Mouse (Mus musculus) limb, embryonic 14.5 days (tissue): ENCODE results near the gene Adamts1. TPM values are rescaled to one million over a fixed set of nuclear protein-coding genes. Genes with fewer than 3 reads are reported as not detected.

Experiments
- ATAC-seq: fragments of 200-750 bp; cut with Nextera tagmentation; 2 replicates; pipeline ENCODE4 v1.8.0; 2017; ENCODE audit warnings: low read depth, moderate number of reproducible peaks, moderate TSS enrichment; ENCODE audit not compliant: low FRiP score
- DNase-seq: peaks from one replicate; pipeline ENCODE4 v3.0.0-alpha.2; 2015; ENCODE audit warnings: low spot score
- H3K27ac ChIP-seq: fragments of 300-500 bp; sonication (generic); replicated peaks from 2 replicates; pipeline ENCODE4 v1.5.1; 2014; ENCODE audit warnings: low read depth, mild to moderate bottlenecking, low read length, moderate library complexity, mixed read lengths
- H3K27me3 ChIP-seq: fragments of 300-500 bp; sonication (generic); 2 replicates; pipeline ENCODE4 v1.6.1; 2014; ENCODE audit warnings: low read length, mixed read lengths; ENCODE audit not compliant: control insufficient read depth, insufficient read depth
- H3K36me3 ChIP-seq: fragments of 300-500 bp; sonication (generic); 2 replicates; pipeline ENCODE4 v1.6.1; 2014; ENCODE audit warnings: mild to moderate bottlenecking, low read length, moderate library complexity, mixed read lengths; ENCODE audit not compliant: control insufficient read depth, insufficient read depth
- H3K4me1 ChIP-seq: fragments of 300-500 bp; sonication (generic); 2 replicates; pipeline ENCODE4 v1.6.1; 2014; ENCODE audit warnings: antibody characterized with exemption, low read length, mixed read lengths; ENCODE audit not compliant: control insufficient read depth, insufficient read depth
- H3K4me2 ChIP-seq: fragments of 300-500 bp; sonication (generic); replicated peaks from 2 replicates; pipeline ENCODE4 v1.6.1; 2014; ENCODE audit warnings: low read depth, mild to moderate bottlenecking, low read length, moderate library complexity; ENCODE audit not compliant: severe bottlenecking
- H3K4me3 ChIP-seq: fragments of 300-500 bp; sonication (generic); replicated peaks from 2 replicates; pipeline ENCODE4 v1.5.1; 2014; ENCODE audit warnings: low read length
- H3K9ac ChIP-seq: fragments of 300-500 bp; sonication (generic); 2 replicates; pipeline ENCODE4 v1.6.1; 2014; ENCODE audit warnings: mild to moderate bottlenecking, low read depth, low read length, moderate library complexity; ENCODE audit not compliant: severe bottlenecking
- H3K9me3 ChIP-seq: fragments of 300-500 bp; sonication (generic); 2 replicates; pipeline ENCODE4 v1.6.1; 2016; ENCODE audit warnings: low read length; ENCODE audit not compliant: control insufficient read depth
- POLR2A ChIP-seq: fragments of 200-500 bp; IDR thresholded peaks from 2 replicates; pipeline ENCODE4 v1.8.0; 2012; ENCODE audit warnings: inconsistent platforms, mild to moderate bottlenecking, moderate library complexity, borderline replicate concordance; ENCODE audit not compliant: insufficient read depth, insufficient read length; ENCODE audit errors: extremely low read depth
- WGBS: fragments of 180-500 bp; shearing (Covaris S2); extraction: QIAGEN DNeasy Blood & Tissue Kit; methylation state at CpG from one replicate; pipeline ENCODE4 v1.1.7; 2014; 5-methylcytosine and 5-hydroxymethylcytosine counted together
- polyA plus RNA-seq, 2 experiments: library from polyadenylated mRNA; depleted of rRNA in 1 of 2; stranded (reverse) in 1 of 2; unstranded in 1 of 2; fragments of >200 nt; fragmentation: Nextera tagmentation in 1 of 2; extraction: Ambion mirVana in 1 of 2; gene quantifications; 2 replicates each; pipeline versions ENCODE4 v1.2.1 to v1.2.3; 2012 to 2014

Gene Adamts1
- polyA plus RNA-seq, 2 experiments = 43.0 to 43.1 TPM

GRCm38 (mm10) chr16:85800691-85801090, 2.2 kb downstream of the Adamts1 start:
- TF ChIP-seq POLR2A = no peak
- DNase-seq (peak; percentile 96), ATAC-seq (peak; percentile 73)
- Histone ChIP-seq H3K4me3 (peak overlapping the region; percentile 83), H3K9me3 (no peaks in the 10 kb centered on the region), H3K36me3 (peaks cover 45% of the 10 kb centered on the region), H3K27ac (peak overlapping the region; percentile 79), H3K4me1 (peaks cover 17% of the 10 kb centered on the region), H3K9ac (peak overlapping the region; percentile 84), H3K27me3 (no peaks in the 10 kb centered on the region), H3K4me2 (peak overlapping the region; percentile 84)
- WGBS = 3% methylated on average over 8 of the region's 8 CpGs

DNA sequence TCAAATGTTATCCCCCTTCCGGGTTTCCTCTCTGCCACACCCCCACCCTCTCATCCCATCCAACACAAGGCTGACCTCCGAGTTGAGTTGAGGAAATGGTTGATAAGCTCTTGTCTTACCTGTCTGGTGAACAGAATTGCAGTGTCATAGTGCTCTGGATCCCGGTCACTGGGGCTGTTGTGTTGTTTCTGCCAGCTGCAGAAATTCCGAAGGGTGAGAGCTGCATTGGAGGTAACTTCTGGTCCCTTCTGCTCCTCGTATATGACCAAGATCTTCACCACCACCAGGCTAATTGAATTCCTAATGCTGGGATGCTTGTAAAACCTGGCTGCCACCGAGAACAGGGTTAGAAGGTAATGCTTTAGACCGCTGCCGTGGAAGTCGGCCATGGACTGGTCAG, 2.9 kb downstream of the Adamts1 start:
- Histone ChIP-seq H3K27ac (no peak overlapping the region), H3K9me3 (no peaks in the 10 kb centered on the region), H3K27me3 (no peaks in the 10 kb centered on the region), H3K4me1 (peaks cover 13% of the 10 kb centered on the region), H3K4me3 (peak overlapping the region; percentile 83), H3K4me2 (peak overlapping the region; percentile 84), H3K9ac (peak overlapping the region; percentile 25; the same call in 1 of the 2 replicates), H3K36me3 (peaks cover 52% of the 10 kb centered on the region)
- no peak for TF ChIP-seq POLR2A
- ATAC-seq (no peak), DNase-seq (no peak)
- 52% methylated on average over 9 of the region's 9 CpGs for WGBS

DNA sequence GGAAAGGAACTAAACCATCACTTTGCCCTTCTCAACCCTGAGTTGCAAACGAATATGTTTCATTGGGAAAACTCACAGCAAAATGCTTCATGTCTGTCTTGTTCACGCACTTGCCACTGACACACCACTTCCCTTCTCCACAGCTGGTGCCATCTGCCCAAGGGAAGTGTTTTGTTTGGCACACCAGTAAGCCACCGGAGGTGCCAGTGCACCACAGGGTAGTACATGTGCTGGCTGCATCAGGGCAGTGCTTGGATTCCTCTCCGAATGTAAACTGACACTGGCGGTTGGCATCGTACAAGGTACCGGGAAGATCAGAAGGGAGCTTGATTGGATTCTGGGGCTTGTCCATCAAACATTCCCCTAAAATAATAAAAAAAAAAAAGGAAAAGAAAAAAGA, 4.6 kb downstream of the Adamts1 start:
- Histone ChIP-seq H3K9me3 (no peaks in the 10 kb centered on the region), H3K4me2 (no peak overlapping the region), H3K4me3 (no peak overlapping the region), H3K36me3 (peaks cover 59% of the 10 kb centered on the region), H3K4me1 (peaks cover 13% of the 10 kb centered on the region), H3K27me3 (no peaks in the 10 kb centered on the region), H3K27ac (no peak overlapping the region), H3K9ac (no peak overlapping the region)
- 93% methylated on average over 7 of the region's 7 CpGs for WGBS
- no peak for TF ChIP-seq POLR2A
- no peak for ATAC-seq
- no peak for DNase-seq

DNA sequence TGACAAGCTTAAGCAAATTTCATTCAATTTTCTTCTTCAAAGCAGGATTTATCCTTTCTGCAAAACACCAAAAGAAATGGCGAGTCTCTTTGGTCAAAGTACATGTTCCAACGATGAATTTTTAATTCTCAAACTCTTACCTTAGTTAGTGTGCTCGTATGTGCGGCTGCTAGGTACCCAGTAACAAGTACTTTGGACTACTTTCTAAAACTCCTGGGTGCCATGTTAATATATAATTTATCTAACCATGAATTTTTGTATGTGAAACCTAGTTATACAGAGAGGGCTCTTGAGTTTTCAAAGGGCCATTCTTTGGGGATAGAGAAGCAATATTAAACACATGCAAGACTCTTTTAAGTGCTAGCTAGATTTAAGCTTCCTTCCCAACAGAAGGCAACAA, 5.8 kb downstream of the Adamts1 start:
- no peak overlapping the region for H3K4me3 ChIP-seq
- no peak overlapping the region for H3K27ac ChIP-seq
- H3K9me3 ChIP-seq = no peaks in the 10 kb centered on the region
- H3K4me2 ChIP-seq = no peak overlapping the region
- peaks cover 59% of the 10 kb centered on the region for H3K36me3 ChIP-seq
- H3K9ac ChIP-seq = no peak overlapping the region
- TF ChIP-seq POLR2A = no peak
- 94% methylated on average over 4 of the region's 4 CpGs for WGBS
- H3K4me1 ChIP-seq = peaks cover 13% of the 10 kb centered on the region
- H3K27me3 ChIP-seq = no peaks in the 10 kb centered on the region
- ATAC-seq (no peak), DNase-seq (no peak)

- TF ChIP-seq POLR2A = no peak
- ATAC-seq = no peak
- WGBS = 96% methylated on average over 7 of the region's 7 CpGs
- Histone ChIP-seq H3K4me1 (peaks cover 13% of the 10 kb centered on the region), H3K36me3 (peaks cover 59% of the 10 kb centered on the region), H3K9ac (no peak overlapping the region), H3K27me3 (no peaks in the 10 kb centered on the region), H3K4me2 (no peak overlapping the region), H3K4me3 (no peak overlapping the region), H3K9me3 (no peaks in the 10 kb centered on the region), H3K27ac (no peak overlapping the region)
- DNase-seq = no peak
Observed at GRCm38 (mm10) chr16:85795731-85796130, 7.2 kb downstream of the Adamts1 start.
